Mouse (Mus musculus): ENCODE measurements around the gene 1700067K01Rik.

- TF ChIP-seq POLR2A (IDR thresholded peaks at IDR 0.05; ENCODE audit: insufficient read depth, low read depth, low read length) (no peak), CTCF (IDR thresholded peaks at IDR 0.05; ENCODE audit: insufficient read depth, low read depth, low read length) (no peak)
Measured at GRCm38 (mm10) chr8:83967701-83968100, 33.6 kb upstream of the 1700067K01Rik start.

Measured in olfactory bulb, adult 2 months (tissue).